Mouse (Mus musculus): ENCODE measurements around the gene Aqp3.
A peak's percentile ranks its signal among the peaks of the same experiment; 100 is the strongest.

The Aqp3 gene

DNA sequence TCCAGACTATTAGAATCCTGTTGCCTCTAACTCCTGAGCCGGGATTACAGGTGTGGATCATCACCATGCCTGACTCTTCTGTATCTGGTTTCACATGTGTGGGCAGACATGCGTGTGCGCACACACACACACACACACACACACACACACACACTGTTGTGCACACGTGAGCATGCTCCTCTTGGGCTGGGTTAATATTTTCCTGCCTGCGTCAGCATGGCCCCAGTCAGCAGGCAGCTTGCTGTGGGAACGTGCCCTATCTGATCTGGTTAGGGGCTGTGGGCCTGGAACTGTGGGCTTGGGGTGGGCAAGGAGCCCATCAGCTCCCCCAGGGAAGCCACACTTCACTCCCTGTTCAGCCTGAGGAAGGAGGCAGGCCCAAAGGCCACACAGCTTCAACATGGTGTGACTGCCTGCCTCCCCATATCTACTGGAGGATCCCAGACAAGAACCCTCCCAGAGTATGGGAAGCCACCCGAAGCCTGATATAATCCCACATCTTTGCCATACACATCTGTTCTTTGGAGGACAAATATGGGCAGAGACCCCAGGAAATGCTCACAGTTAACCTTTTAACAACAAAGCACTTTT lies 41.1 kb downstream of the Aqp3 start:
- DNase-seq: peak; percentile 57

DNA sequence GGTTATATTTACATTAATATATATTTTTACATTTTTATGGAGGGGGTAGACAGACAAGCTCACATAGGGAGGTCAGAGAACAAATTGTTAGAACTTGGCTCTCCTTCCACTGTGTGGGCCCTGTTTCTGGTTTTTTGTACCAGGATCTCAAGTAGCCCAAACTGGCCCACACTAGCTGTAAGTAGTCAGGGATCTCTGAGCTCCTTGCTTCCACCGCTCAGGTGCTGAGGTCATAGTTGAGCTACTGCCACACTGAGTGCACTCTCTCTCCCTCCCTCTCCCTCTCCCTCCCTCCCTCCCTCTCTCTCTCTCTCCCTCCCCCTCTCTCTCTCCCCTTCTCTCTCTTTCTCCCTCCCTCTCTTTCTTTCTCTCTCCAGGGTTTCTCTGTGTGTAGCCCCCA lies 41.7 kb downstream of the Aqp3 start:
- DNase-seq: peak; percentile 69

DNA sequence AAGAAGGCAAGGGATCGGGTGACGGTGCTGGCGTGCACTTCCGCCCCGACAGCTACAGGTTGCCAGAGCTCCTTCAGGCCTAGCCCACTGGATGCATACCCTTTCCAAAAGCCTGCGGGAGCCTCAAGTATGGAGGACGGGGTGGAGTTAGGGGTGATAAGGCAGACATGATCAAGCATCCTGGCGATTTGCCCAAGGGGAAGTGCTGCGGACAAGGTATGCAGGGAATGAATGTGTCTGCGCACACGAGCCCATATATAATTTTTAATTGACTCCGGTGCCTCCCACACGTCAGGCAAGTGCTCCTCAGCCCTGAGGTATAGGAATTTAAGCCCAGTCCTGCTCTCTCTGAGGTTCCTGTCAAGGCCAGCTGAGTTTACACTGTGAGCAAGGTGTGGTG lies 42.9 kb downstream of the Aqp3 start:
- no peak for DNase-seq

DNA sequence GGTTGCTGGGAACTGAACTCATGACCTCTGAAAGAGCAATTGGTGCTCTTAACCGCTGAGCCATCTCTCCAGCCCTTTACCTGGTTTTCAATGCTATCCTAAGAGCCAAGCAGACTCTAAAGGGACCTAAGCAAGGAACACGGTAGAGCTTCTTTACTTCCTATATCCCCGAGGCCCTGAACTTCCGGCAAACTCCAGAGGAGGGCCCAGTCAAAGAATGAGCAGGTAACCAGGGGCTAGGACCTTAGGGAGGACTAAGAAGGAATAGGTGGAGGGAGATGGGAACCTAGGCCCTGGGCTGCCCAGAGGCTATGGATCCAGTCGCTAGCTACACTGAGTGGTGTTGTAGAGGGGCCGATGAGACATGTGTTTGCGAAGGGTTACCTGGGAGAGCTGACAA lies 46.2 kb downstream of the Aqp3 start:
- DNase-seq: no peak

DNA sequence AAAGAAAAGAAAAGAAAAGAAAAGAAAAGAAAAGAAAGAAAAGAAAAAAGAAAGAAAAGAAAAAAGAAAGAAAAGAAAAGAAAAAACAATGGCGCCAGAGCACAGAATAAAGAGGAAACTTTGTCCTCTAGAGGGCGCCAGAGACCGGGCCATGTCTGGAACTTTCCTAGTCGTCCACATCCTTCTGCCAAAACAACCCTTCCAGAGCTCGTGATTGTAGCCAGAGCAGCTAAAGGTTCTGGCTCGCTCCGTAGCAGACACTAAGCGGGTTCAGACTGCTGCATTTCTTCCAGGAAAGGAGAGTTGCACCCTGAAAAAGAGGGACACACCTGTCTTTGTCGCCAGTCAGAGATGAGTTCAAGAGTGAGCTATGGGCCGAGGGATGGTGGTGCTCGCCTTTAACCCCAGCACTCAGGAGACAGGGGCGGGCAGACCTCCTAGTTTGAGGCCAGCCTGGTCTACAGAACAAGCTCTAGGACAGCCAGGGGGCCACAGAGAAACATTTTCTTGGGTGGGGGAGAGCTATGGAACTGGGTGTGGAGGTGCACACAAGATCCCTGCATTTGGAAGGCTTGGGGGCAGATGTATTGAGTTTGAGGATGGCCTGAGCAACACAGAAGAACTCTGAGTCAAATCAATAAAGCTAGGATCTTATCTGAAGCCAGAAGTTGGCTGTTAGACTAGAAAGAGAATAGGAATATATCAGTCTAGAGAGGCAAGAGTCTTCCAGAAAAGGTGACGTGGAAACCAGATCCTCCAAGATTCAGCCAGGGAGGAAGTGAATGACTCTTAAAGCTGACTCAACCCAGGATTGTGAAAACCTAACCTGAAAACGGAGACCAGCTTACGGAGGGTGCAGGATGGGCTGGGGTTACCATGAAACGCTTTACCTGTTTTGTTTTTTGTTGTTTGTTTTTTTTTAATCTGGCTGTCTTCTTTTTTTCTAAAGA lies 47.0 kb downstream of the Aqp3 start:
- DNase-seq: peak; percentile 59

DNA sequence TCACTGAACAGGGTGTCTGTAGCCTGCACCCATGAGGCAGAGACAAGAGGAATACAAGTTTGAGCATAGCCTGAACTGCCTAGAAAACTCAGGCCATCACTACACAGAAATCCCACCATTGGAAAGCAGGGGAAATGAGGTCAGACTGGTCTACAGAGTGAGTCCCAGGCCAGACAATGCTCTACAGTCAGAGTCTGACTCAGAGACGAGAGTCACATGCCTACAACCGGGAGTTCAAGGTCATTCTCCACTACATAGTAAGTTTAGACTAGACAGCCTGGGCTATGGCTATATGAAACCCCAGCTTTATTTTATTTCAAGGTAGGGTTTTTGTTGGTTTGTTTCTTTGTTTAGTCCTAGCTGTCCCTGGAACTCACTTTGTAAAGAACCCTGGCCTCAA lies 49.1 kb downstream of the Aqp3 start:
- no peak for DNase-seq

DNA sequence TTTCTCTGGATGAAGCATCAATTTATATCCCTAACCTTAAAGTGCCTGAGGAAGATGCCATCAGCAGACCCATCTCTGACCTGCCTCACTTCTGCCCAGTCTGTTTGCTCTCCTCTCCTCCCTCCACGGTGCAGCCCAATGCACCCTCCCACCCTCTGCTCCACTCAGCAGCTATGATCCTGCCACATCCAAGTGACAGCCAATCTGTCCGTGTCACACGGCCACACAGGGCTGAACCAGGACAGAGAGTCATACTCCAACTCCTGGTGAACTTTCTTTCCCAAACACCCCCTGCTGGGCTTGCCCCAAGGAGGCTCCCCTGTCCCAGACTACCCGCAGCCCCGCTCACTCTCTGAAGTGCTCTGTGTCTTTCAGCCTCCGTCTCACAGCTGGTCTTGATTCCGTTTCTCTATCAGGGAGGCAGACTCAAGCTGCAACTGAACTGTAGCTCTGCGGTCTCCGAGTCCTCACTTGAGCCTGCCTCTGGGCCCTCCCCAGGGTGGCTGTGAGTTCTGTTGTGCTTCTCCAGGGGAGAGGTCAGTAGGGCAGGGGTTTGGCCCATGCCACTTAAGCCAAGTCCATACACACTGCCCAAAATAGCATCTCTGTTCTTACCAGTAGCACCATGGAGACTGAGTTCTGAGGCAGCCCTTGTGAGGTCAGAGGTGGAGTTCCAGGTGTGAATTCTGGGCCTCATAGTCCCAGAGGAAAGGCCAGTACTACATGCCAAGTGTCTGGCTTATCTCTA lies 50.3 kb downstream of the Aqp3 start, which contains the start of gene Aqp7:
Gene Aqp7, minus strand, starts transcription at position 616 of the 748 bp plus-strand sequence.
- no peak for DNase-seq

DNA sequence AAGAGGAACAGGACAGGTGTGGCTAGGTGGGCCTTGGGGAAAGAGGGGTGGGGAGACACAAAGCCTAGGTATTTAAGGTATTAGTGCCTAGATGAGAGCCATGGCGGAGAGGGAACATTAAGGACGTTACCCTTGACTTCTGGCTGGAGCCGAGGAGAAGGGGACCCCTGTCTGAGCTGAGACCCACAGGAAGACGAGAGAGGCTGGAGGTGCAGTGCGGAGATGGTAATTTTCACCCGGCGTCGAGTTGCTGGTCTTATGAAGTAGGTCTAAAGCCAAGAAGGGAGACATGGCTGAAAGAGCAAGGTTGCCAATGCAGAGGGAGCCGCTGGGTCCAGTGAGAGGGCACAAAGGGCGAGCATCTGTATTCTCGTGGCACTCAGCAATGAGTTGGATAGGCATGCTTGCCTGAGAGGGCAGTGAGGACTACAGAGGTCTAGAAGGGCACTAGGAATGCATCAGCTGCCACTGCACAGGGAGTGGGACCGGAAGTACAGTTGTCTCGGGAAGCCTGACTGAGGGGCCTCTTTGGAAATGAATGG lies 51.7 kb downstream of the Aqp3 start:
- DNase-seq: peak; percentile 63

DNA sequence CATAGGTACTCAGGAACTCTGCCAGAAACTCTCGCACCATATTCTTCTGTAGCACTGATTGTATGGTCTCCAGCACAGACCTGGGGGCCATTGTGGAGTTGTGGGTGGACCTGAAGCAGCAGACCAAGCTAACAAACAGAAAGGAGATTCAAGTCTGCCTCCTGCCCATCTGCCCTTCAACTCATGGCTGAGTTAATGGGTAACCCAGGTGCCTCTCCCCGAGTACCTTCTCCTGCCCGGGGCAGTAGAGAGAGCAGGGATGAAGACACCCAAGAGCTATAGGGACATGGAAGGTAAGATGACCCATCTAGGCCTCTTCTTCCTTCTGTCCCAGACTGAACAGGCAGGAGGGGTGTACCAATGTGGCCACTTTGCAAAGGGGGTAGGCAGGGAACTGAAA lies 52.7 kb downstream of the Aqp3 start:
- DNase-seq: peak; percentile 80

DNA sequence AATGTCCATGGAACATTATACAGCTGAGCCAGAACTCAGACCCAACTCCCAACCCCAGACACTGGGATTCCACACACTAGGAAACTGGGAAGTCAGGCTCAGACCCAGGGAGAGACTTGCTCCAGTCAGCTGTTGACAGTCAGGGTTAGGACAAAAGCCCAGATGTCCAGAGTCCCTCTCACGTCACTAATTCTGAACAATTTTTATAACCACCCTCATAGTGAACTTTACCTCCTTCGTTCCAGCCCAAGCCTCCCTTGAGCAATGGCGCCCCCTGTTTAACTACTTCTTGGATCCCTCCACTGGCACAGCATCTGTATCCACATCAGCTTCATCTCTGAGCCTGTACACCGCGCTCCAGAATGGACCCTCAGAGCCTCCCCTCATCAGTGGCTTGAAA lies 54.0 kb downstream of the Aqp3 start:
- DNase-seq: peak; percentile 40

DNA sequence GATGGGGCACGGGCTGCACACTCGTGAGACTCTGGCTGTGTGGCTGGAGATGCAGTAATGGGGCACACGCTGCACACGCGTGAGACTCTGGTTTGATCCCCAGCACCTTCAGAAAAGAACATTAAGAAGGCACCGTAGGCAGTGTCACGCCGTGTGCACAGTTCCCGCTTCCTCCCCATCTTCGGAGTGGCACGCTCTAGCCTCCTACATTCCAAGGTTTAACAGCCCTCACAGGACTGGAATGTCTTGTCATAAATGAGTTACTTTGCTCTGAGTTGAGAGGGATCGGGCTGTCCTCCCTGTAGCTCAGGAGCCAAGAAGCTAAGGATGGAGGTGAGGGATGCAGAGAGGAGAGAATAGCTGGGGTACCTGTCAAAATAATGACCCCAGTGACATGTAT lies 55.1 kb downstream of the Aqp3 start:
- peak; percentile 59 for DNase-seq

Data from kidney, adult 11 months (tissue).